Mouse (Mus musculus): Measurements from ENCODE around the gene Il11ra1.
"Not testable (repeated sequence)": the region's sequence is repeated elsewhere in the genome, so short reads cannot be mapped to it uniquely, and the experiment has no call there.

Gene Il11ra1

DNA sequence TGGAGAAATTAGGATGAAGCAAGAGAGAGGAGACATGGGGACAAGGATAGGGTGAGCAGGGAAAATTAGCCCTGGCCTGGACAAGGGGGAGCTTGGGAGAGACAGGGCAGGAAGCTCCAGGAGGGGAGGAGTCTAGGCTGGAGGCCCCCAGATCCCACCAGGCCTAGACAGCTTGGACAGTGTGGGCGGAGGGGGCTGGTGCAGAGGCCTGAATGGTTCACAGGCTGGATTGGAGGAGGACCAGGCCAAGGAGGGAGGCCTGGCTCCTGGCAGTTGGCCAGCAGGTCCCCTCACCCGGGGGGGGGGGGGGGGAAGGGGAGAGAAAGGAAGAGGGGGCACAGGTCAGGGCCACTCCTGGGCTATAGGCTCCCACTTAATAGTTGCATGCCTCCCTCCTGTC lies 20.5 kb upstream of the Il11ra1 start:
- in situ Hi-C loops (cut with MboI, MseI), result no loop called here

DNA sequence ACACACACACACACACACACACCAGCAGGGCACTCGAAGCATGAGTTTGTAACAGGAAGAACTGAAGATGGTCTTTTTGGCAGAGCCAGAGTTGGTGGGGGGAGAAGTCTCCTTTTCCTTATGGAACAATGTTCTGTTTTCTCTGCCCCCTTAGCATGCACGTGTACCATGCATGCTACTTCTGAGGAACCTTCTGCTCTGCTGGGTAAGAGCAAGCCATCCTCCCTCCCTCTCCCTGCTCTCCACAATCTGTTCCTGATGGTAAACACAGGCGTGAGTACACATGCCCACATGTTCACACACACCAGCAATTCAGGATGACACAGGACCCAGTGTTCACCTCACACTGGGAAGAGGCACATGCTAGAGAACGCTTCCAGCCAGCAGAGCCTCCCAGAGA lies 18.6 kb upstream of the Il11ra1 start:
- in situ Hi-C loops (cut with MboI, MseI), result no loop called here

DNA sequence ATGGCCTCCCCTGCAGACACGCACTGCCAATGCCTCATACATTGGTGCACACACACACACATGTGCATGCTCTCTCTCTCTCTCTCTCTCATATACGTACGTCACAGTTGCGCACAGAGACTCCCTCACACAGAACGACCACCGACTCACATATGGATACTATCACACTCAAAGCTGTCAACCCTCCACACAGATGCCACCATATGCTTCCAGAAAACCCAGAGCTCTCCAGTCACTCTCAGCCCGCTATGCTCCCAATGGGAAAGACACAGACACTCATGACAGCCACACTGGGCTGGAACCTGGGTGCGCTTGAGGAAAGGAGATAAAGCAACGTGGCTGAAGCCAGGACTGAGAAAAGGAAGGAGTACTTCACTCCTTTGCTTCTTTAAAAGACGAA lies 17.8 kb upstream of the Il11ra1 start:
- in situ Hi-C loops (cut with MboI, MseI), result no loop called here

DNA sequence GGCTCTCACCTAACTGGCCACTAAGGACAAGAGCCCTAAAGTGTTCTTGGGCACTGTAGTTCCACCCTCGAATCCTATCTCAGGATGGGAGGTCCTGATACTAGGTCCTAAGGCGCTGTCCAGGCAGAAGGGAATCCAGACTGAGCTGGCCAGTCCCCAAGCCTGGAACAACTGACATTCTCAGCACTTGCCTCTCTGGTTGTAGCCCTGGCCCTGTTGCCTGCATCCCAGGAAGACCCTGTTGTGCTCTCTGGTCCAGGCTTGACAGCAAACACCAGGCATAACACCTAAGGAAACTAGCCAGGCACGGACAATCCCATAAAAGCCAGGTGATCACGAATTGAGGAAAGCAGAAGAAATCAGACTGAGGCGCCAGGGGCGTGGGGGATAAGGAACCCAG lies 17.0 kb upstream of the Il11ra1 start:
- in situ Hi-C loops (cut with MboI, MseI), result no loop called here

DNA sequence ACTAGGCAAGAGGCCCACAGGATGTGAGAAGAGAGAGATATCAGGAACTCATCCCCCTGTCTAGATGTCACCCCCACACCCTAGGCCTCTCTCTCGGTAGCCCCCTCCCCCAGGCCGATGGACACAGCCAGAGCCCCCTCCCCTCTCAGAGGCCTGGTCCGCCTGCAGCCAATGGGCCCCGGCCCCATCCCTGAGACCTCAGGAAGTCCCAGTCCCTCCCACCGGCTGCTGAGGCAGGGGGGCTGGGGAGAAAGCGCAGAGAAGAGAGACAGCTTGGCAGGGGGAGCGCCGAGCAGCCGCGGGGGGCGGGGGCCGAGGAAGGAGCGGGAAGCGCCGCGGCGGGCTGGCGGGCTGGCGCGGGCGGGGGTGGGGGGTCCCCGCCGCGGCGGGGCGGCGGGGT lies 16.5 kb upstream of the Il11ra1 start:
- in situ Hi-C loops (cut with MboI, MseI), result not testable (repeated sequence)

DNA sequence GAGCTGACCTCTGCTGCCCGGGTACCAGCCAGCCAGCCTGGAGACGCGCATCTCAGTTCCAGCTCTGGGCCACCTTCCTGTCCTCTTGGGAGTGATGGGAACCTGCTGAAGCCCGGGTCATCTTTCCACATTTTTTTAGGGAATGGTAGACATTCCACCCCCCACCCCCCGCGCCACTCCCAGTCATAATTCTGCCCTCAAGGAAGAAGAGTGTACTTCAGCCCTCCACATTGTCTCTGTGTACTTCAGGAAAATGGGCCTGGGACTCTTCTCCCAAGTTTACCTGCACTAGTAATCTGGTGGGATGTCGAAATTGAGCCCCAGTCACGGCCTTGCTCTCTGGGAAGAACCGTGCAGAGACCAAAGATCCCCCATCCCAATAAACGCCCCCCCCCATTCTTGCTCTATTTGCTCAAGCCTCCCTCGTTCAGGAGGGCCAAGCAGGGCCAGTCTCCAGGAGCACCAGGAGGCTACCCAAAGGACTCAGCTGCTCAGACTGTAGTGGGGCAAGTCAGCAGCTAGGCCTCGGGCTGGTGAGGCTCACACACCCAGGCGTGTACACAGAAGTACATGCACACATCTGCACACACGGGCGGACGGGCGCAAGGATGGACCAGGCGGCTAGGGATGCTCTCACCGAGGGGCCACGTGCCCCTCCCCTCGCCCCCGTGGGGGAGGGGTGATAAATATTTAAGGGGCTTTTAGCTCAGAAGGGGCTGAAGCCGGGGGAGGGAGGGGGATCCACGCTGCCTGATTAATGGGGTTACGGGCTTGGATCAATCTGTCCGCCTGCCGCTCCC lies 15.5 kb upstream of the Il11ra1 start:
- in situ Hi-C loops (cut with MboI, MseI), result not testable (repeated sequence)

DNA sequence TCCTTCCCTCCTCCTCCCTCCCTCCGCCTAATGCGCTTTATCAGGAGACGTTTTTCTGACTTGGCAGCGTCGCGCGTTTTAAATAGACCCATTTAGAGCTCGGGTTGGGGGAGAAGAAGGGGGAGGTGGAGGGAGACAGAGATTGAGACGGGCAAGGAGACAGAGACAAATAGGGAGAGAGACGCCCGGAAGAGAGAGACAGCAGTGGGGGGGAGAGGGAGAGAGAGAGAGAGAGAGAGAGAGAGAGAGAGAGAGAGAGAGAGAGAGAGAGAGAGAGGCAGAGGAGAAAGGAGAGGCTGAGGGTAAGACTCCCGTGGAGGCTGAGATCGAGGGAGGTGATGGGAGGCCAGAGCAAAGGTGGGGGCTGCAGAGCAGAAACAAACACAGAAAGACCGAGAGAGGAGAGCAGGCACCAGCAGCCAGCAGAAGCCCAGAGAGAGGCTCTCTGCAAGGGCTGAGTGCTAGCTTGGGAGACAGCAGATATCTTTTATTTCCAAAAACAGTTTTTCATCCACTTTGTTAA lies 14.8 kb upstream of the Il11ra1 start:
- in situ Hi-C loops (cut with MboI, MseI), result not testable (repeated sequence)

DNA sequence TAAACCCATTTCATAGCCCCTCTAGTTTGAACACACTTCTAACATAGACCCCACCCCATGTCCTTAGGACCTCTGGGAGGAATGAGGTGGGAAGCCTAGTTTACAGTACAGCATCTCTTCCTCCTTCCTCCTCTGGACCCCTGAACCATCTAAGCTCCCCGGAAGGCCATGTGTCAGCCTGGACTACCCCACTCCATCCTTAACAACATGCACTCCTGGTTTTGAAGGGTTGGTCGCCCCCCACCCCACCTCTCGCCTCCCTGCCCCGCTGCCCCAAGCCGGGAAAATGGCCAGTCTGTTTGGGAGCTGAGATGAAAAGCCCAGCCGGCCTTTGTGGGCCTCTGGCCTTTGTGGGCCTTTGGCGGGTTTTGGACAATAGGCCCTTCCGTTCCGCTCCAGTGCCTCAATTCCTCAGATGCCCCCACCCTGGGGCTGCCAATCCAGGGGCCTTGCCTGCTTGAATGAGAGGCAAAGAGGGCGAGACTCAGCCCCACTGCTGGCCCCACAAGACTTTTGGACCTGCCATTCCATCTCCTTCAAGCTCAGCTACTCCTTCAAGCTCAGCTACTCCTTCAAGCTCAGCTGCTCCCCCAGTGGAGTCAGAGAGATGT lies 13.8 kb upstream of the Il11ra1 start:
- in situ Hi-C loops (cut with MboI, MseI), result not testable (repeated sequence)

DNA sequence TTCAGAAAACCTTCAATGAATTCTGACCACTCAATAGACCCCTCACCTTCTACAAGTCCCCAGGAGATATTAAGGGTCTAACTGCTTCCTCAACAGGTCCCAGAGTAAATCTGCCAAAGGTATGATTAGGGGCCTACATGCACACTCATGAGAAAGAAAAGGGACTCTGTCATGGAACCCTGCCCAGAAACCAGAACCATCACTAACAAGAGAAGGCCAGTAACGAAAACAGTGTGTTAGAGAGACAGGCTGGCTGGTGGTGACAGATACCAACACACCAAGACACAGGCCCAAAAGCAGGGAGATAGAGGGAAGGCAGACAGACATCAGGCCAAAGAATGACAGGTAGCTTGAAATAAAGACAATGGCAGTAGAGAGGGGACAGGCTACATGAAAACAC lies 11.2 kb upstream of the Il11ra1 start:
- in situ Hi-C loops (cut with MboI, MseI), result not testable (repeated sequence)

DNA sequence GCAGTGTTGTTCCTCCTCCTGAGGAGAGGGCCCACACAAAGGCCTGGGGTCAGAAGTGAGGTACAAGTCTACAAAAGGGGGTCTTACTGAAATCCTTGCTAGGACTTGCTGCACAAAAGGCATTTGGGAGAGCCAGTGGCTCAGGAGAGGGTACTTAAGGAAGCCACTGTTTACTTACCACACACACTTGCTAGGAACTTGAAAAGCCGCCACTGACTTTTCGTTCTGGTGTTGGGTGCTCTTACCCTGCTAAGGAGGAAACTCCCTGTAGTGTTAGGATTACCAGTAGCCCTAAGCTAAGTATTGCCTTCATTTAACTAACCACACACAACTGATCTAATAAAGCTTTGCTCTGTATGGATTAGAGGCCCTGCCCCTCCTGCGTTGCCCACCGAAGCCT lies 9.8 kb upstream of the Il11ra1 start:
- in situ Hi-C loops (cut with MboI, MseI), result not testable (repeated sequence)

DNA sequence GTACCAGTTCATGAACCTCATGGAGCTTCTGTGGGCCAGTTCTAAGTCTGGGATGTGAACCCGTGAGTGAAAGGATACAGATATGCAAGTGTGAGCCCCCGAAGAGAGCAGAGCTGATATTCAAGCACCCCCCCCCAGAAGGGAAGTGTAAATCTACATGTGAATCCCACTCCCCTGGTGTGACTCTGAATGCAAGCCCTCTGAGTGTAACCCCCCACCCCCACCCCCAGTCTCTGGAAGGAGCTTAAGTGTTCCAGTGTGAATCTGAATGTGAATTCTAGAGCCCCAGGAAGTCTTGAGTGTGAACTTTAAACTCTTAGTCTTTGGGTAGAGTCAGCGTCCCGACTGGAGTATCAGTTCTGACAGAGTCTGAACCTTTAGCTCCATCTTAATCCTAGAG lies 6.3 kb upstream of the Il11ra1 start:
- in situ Hi-C loops (cut with MboI, MseI), result not testable (repeated sequence)

DNA sequence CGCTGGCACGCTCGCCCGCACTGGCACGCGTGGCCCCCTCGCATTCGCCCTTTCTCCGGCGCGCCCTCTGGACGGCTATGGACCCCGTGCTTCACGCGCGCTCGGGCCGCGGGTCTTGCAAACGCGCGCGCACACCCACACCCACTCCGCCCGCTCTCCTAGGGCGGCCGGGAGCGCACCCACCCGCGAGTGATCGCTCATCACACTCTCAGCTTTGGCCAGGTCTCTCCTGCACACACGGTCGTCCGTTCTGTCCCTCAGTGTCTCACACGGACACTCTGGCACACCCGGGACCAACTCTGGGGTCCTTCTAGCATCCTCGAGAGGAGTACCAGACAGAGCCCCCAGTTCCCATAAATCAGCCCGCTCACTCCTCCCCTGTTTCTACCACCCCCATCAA lies 4.0 kb upstream of the Il11ra1 start:
- in situ Hi-C loops (cut with MboI, MseI), result loop anchor here (5.0 kb wide), 2 partner anchors 477 to 972 kb away; no protein-coding TSS in a partner anchor

DNA sequence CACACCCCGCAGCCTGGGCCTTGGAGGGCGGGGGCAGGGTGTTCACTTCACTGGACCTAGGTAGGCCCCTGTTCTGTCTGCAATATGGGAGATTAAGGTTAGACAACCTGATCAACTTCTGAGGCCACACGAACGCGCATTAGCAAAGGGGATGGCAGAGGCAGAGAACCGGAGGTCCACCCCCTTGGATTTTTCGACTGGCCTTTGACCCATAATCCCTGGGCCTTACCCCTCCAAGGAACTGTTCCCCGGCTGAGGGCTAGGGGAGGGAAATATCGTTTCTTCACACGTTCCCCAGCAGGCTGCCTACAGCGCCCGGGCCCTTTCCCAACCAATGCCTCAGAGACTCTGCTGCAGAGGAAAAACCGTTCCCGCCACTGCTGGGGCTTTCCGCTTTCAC lies 3.3 kb upstream of the Il11ra1 start:
- in situ Hi-C loops (cut with MboI, MseI), result loop anchor here (5.0 kb wide), 2 partner anchors 476 to 971 kb away; no protein-coding TSS in a partner anchor

DNA sequence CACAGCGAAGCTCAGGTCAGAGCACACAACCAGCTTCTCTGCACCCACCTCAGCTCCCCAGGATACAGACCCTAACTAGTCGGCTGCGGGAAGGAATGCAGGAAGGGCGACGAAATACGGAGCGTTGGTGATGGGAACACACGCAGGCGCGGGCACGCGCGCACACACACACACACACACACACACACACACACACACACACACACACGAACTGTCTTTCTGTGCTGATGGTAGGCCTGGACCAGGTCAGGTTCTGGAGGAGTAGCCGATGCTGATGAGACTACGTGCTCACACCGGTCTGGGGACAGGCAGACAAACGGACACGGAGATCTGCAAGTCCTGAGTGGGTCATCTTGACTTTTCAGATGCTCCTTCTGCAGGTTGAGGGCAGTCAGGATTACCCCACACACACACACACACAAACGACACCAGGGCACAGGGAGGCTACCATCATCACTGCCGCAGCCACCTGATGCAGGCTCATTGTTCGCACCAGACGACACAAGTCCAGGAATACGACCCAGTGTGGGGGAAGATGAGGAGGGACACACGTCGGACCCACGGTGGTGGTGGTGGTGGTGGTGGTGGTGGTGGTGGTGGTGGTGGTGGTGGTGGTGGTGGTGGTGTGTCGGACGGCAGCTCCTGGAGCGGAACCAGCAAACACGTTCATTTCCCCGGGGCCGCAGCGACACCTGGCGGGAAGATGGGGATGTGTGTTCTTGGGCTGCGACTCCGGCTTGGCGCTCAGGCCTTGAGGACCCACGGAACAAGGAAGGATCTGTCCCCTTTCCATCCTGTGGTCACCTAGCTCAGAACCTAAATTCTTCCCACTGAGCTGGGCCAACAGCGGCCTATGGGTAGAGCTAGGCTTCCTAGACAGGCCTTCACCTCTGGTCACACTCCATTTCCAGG lies 2.6 kb upstream of the Il11ra1 start, which contains the start of gene Cntfr:
Cntfr (minus strand) TSS at position 160 of the 912 bp plus-strand sequence.
- in situ Hi-C loops (cut with MboI, MseI), result loop anchor here (5.0 kb wide), 2 partner anchors 475 to 970 kb away; no protein-coding TSS in a partner anchor

DNA sequence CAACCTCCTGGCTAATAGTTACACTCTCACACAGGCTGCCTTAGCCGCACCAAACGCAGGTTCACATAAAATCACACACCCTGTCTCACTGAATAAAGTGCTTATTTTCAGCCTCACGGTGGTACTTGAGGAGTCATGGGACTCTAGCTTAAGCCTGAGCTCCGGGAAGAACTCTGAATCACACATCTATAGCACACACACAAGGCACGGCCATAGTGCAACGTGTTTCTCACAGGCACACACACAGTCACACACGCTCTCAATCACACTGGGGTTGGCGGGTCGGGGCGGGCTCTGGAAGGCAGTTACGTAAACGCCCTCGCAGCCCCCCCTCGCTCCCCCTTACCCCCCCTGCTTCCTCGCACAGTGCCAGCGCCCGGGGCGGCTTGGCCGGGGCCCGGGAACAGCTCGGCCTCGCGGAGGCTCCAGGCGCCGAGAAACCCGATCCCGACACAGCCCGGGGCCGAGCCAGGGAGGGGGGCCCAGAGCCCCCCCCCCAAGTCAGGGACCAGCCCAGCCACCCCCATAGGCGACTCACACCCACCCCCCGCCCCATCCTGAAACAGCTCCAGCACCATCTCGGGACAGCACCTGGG lies 1.3 kb upstream of the Il11ra1 start:
- in situ Hi-C loops (cut with MboI, MseI), result loop anchor here (5.0 kb wide), 2 partner anchors 474 to 969 kb away; no protein-coding TSS in a partner anchor

DNA sequence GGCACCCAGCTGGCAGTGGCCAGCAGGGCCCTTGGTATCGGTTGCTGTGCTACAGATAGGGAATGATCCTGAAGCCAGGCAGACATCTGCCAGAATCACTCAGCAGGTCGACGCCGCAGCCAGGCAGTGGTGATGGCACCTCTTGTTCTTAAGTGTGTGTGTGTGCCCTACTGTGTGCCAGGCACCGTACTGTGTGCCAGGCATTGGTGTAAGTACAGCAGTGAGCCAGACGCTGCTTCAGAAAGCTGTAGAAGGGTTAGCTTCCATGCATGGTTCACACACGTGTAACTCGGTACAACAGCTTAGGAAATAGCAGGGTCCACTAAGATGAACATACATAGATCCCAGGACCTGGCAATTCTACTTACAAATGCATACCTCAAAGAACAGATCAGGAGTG lies 435 bp downstream of the Il11ra1 start:
- in situ Hi-C loops (cut with MboI, MseI), result not testable (repeated sequence)

DNA sequence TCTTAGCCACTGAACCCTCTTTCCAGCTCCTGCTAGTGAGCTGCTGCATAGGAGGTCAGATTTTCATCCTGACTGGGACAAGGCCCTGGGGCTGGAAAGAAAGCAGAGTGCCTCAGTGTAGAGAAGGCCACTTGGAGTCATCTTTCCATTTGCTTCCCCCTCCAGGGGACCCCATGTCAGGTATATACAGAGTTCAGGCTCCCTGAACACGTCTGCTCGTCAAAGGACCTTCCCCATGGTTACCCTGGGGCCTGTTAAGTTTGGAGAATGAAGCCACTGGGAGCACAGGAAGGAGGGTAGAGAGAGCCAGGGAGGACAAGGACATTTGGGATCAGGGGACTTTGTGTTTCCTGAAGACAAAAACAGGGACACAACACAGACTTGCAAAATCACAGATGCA lies 2.4 kb downstream of the Il11ra1 start:
- in situ Hi-C loops (cut with MboI, MseI), result not testable (repeated sequence)

DNA sequence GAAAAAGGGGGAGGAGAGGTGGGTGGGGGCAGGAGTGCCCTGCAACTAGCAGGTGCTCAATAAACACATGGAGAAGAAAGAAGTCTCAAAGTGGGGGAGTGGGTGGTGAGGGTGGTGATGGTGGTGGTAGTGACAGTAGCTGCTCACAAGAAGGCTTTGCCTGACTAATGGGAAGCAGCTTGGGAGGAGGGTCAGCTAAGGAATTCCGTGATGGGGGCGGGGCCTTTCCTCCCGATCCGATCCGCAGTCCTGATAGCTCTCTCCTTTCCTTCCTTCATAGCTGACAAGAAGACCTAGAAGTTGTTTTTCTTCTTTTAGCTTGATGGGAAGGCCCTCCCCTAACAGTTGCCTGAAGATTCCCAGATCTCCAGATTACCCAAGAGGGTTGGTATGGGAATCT lies 4.9 kb downstream of the Il11ra1 start:
- in situ Hi-C loops (cut with MboI, MseI), result loop anchor here (5.0 kb wide), 1 partner anchor 147 kb away; no protein-coding TSS in a partner anchor

DNA sequence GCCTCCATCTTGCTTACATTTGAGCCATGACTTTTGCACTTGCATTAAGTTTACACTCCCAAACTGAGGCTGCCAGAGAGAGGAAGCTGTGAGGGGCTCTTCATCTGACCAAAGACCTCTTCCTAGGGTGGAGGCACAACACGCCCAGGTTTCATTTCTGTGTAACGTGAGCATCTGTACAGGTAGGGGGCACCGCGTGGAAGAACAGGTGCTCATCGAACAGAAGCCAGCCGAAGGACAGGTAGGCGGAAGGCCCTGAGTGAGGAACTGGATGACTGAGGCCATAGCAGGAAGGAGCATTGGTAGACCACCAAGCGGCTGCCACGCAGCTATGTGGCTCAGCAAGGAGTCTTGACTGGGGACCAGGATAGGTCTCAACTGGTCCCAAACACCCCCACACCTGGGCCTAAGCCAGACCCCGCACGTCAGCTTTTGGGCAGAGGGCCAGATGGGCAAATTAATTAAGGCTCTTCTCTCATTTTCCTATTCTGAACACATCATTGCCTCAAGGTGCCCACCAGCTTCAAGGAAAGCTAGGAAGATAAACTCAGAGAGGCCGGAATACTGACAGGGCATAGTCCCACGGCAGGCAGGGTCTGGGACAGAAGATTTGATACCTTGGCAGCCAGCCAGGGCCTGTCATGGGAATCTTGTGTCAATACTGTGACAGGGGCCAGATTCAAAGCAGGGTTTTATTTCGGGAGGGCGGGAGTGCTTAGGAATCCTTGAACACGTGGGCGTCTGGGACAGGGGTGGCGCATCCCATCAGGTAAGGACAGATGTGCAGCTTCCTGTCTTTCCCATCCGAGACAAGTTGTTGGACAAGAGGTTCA lies 6.3 kb downstream of the Il11ra1 start:
- in situ Hi-C loops (cut with MboI, MseI), result loop anchor here (5.0 kb wide), 1 partner anchor 149 kb away; no protein-coding TSS in a partner anchor

DNA sequence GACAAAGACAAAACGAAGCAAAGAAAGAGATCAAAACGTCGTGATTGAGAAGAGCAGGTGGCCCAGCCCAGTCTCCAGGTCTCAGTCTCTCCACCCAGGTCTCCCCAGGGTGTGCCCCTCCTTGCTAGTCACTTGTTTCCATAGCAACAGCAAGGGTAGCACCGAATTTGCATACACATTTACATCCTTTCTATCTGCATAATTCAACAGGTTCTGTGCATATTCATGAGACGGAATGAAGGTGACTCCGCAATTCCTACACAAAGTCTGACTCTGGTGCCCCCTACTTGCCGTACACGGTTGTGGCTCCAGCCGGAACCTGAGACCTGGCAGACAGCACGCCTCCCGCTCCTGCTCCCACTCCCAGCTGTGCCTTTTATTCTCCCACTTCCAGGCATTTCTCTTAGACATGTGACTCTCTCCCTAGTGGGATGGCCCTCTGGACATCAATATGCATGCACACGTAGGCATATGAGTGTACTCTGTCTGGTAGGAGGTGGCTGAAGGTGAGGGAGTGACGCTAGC lies 7.3 kb downstream of the Il11ra1 start:
- in situ Hi-C loops (cut with MboI, MseI), result loop anchor here (5.0 kb wide), 1 partner anchor 150 kb away; no protein-coding TSS in a partner anchor

Measured in T-helper 2 cell (primary cell).